Mouse (Mus musculus) neural tube, embryonic 13.5 days (tissue): ENCODE measurements around the gene Cdhr5. TPM values are rescaled to one million over a fixed set of nuclear protein-coding genes. Genes with fewer than 3 reads are reported as not detected.
A peak's percentile ranks its signal among the peaks of the same experiment; 100 is the strongest.

Source experiments
- ATAC-seq: fragments of 200-750 bp; cut with Nextera tagmentation; 2 replicates; pipeline ENCODE4 v1.8.0; 2017; ENCODE audit warnings: low read depth, mild to moderate bottlenecking, moderate TSS enrichment, moderate library complexity
- H3K27ac ChIP-seq: fragments of 300-500 bp; sonication (generic); replicated peaks from 2 replicates; pipeline ENCODE4 v1.5.1; 2015; ENCODE audit warnings: moderate library complexity, mild to moderate bottlenecking, inconsistent platforms
- H3K27me3 ChIP-seq: fragments of 300-500 bp; sonication (generic); 2 replicates; pipeline ENCODE4 v1.6.1; 2015; ENCODE audit warnings: mild to moderate bottlenecking, inconsistent platforms
- H3K36me3 ChIP-seq: fragments of 300-500 bp; sonication (generic); 2 replicates; pipeline ENCODE4 v1.6.1; 2015; ENCODE audit warnings: mild to moderate bottlenecking, inconsistent platforms
- H3K4me1 ChIP-seq: fragments of 300-500 bp; sonication (generic); replicated peaks from 2 replicates; pipeline ENCODE4 v1.6.1; 2015; ENCODE audit warnings: inconsistent platforms
- H3K4me2 ChIP-seq: fragments of 300-500 bp; sonication (generic); 2 replicates; pipeline ENCODE4 v1.6.1; 2015; ENCODE audit warnings: inconsistent platforms, mild to moderate bottlenecking, moderate library complexity
- H3K4me3 ChIP-seq: fragments of 300-500 bp; sonication (generic); 2 replicates; pipeline ENCODE4 v1.5.1; 2015; ENCODE audit warnings: mild to moderate bottlenecking, inconsistent platforms
- H3K9ac ChIP-seq: fragments of 300-500 bp; sonication (generic); 2 replicates; pipeline ENCODE4 v1.6.1; 2015; ENCODE audit warnings: moderate library complexity, mild to moderate bottlenecking, inconsistent platforms
- H3K9me3 ChIP-seq: fragments of 300-500 bp; sonication (generic); 2 replicates; pipeline ENCODE4 v1.6.1; 2016; ENCODE audit warnings: inconsistent platforms
- WGBS: fragments of 180-500 bp; shearing (Covaris S2); methylation state at CpG from one replicate; pipeline ENCODE4 v1.1.7; 2015; 5-methylcytosine and 5-hydroxymethylcytosine counted together
- polyA plus RNA-seq: library from polyadenylated mRNA; unstranded; fragments of >200 nt; fragmentation: Nextera tagmentation; extraction: Ambion mirVana; gene quantifications from 2 replicates; pipeline ENCODE4 v1.2.1, GENCODE M21; 2015

The Cdhr5 gene
- polyA plus RNA-seq, 1 experiment from 2014 or later, result not detected

GRCm38 (mm10) chr7:141294479-141294878 is 17.9 kb upstream of the Cdhr5 start:
- ATAC-seq, result no peak
- H3K4me3 ChIP-seq, result peak overlapping the region; percentile 34
- no peaks in the 10 kb centered on the region for H3K9me3 ChIP-seq
- H3K36me3 ChIP-seq, result peaks cover 30% of the 10 kb centered on the region
- no peak overlapping the region for H3K27ac ChIP-seq
- peak overlapping the region; percentile 60 for H3K9ac ChIP-seq
- H3K4me2 ChIP-seq, result peak overlapping the region; percentile 63
- H3K27me3 ChIP-seq, result peaks cover 71% of the 10 kb centered on the region
- 8% methylated on average over 22 of the region's 22 CpGs for WGBS
- peaks cover 31% of the 10 kb centered on the region for H3K4me1 ChIP-seq

GRCm38 (mm10) chr7:141293852-141294471 is 17.4 kb upstream of the Cdhr5 start:
- peaks cover 31% of the 10 kb centered on the region for H3K4me1 ChIP-seq
- H3K27ac ChIP-seq, result no peak overlapping the region
- H3K9ac ChIP-seq, result peak overlapping the region; percentile 60
- peak overlapping the region; percentile 34 for H3K4me3 ChIP-seq
- H3K9me3 ChIP-seq, result no peaks in the 10 kb centered on the region
- WGBS, result 2% methylated on average over 53 of the region's 53 CpGs
- H3K4me2 ChIP-seq, result peak overlapping the region; percentile 63
- H3K36me3 ChIP-seq, result peaks cover 25% of the 10 kb centered on the region
- no peak for ATAC-seq
- H3K27me3 ChIP-seq, result peaks cover 72% of the 10 kb centered on the region

- peak overlapping the region; percentile 84 for H3K4me2 ChIP-seq
- H3K4me1 ChIP-seq, result peaks cover 31% of the 10 kb centered on the region
- no peak overlapping the region for H3K27ac ChIP-seq
- no peaks in the 10 kb centered on the region for H3K9me3 ChIP-seq
- peak overlapping the region; percentile 71; the same call in 1 of the 2 replicates for H3K9ac ChIP-seq
- peaks cover 72% of the 10 kb centered on the region for H3K27me3 ChIP-seq
- peak; percentile 54 for ATAC-seq
- WGBS, result 30% methylated on average over 15 of the region's 15 CpGs
- peaks cover 15% of the 10 kb centered on the region for H3K36me3 ChIP-seq
- peak overlapping the region; percentile 49 for H3K4me3 ChIP-seq
Observed at GRCm38 (mm10) chr7:141292583-141293388, 16.2 kb upstream of the Cdhr5 start.

- Histone ChIP-seq H3K36me3 (peaks cover 8% of the 10 kb centered on the region), H3K9me3 (no peaks in the 10 kb centered on the region), H3K27me3 (peaks cover 72% of the 10 kb centered on the region), H3K4me2 (peak within 1 kb of the TSS; percentile 84), H3K4me1 (peaks cover 31% of the 10 kb centered on the region), H3K4me3 (peak within 1 kb of the TSS; percentile 49), H3K9ac (peak within 1 kb of the TSS; percentile 71), H3K27ac (no peak within 1 kb of the TSS)
- 2% methylated on average over 46 of the region's 46 CpGs for WGBS
- ATAC-seq, result peak; percentile 70
Observed at GRCm38 (mm10) chr7:141291921-141292582, 15.5 kb upstream of the Cdhr5 start, which contains the start of gene Drd4. Gene Drd4, plus strand, starts transcription at chr7:141292006.

- H3K9ac ChIP-seq, result no peak overlapping the region
- ATAC-seq, result no peak
- 88% methylated on average over 3 of the region's 3 CpGs for WGBS
- H3K4me1 ChIP-seq, result peaks cover 15% of the 10 kb centered on the region
- no peak overlapping the region for H3K27ac ChIP-seq
- H3K36me3 ChIP-seq, result no peaks in the 10 kb centered on the region
- H3K4me3 ChIP-seq, result no peak overlapping the region
- H3K27me3 ChIP-seq, result peaks cover 37% of the 10 kb centered on the region
- no peaks in the 10 kb centered on the region for H3K9me3 ChIP-seq
- no peak overlapping the region for H3K4me2 ChIP-seq
Observed at GRCm38 (mm10) chr7:141288042-141288441, 11.5 kb upstream of the Cdhr5 start.

GRCm38 (mm10) chr7:141282756-141283155 is 6.2 kb upstream of the Cdhr5 start:
- H3K27ac ChIP-seq, result no peak overlapping the region
- WGBS, result 84% methylated on average over 4 of the region's 4 CpGs
- H3K36me3 ChIP-seq, result no peaks in the 10 kb centered on the region
- no peak overlapping the region for H3K4me3 ChIP-seq
- peaks cover 19% of the 10 kb centered on the region for H3K27me3 ChIP-seq
- H3K4me1 ChIP-seq, result peaks cover 11% of the 10 kb centered on the region; the same call in 1 of the 2 replicates
- H3K9ac ChIP-seq, result no peak overlapping the region
- H3K9me3 ChIP-seq, result no peaks in the 10 kb centered on the region
- ATAC-seq, result no peak
- no peak overlapping the region for H3K4me2 ChIP-seq

- Histone ChIP-seq H3K27me3 (peaks cover 23% of the 10 kb centered on the region), H3K9ac (no peak overlapping the region), H3K27ac (no peak overlapping the region), H3K4me3 (no peak overlapping the region), H3K4me2 (no peak overlapping the region), H3K36me3 (no peaks in the 10 kb centered on the region), H3K4me1 (peaks cover 11% of the 10 kb centered on the region; the same call in 1 of the 2 replicates), H3K9me3 (no peaks in the 10 kb centered on the region)
- no peak for ATAC-seq
- 52% methylated on average over 6 of the region's 6 CpGs for WGBS
Observed at GRCm38 (mm10) chr7:141281442-141281841, 4.9 kb upstream of the Cdhr5 start.

GRCm38 (mm10) chr7:141278766-141279590 is 2.4 kb upstream of the Cdhr5 start, which contains the start of gene Sct:
Gene Sct, minus strand, starts transcription at chr7:141279133.
- peaks cover 11% of the 10 kb centered on the region; the same call in 1 of the 2 replicates for H3K4me1 ChIP-seq
- H3K4me2 ChIP-seq, result peak within 1 kb of the TSS; percentile 92
- peaks cover 28% of the 10 kb centered on the region for H3K27me3 ChIP-seq
- WGBS, result 2% methylated on average over 41 of the region's 46 CpGs
- H3K4me3 ChIP-seq, result peak within 1 kb of the TSS; percentile 46
- no peaks in the 10 kb centered on the region for H3K36me3 ChIP-seq
- ATAC-seq, result peak; percentile 79
- no peaks in the 10 kb centered on the region for H3K9me3 ChIP-seq
- H3K9ac ChIP-seq, result peak within 1 kb of the TSS; percentile 65
- no peak within 1 kb of the TSS for H3K27ac ChIP-seq

- Histone ChIP-seq H3K36me3 (no peaks in the 10 kb centered on the region), H3K4me1 (peaks cover 11% of the 10 kb centered on the region; the same call in 1 of the 2 replicates), H3K9ac (peak overlapping the region; percentile 65), H3K27me3 (peaks cover 28% of the 10 kb centered on the region), H3K4me3 (no peak overlapping the region), H3K4me2 (peak overlapping the region; percentile 92; the same call in 1 of the 2 replicates), H3K9me3 (no peaks in the 10 kb centered on the region), H3K27ac (no peak overlapping the region)
- ATAC-seq, result peak; percentile 10; the same call in 1 of the 2 replicates
- 81% methylated on average over 11 of the region's 11 CpGs for WGBS
Observed at GRCm38 (mm10) chr7:141277701-141278678, 1.4 kb upstream of the Cdhr5 start.

GRCm38 (mm10) chr7:141275356-141275755 is 1.2 kb downstream of the Cdhr5 start:
- no peak overlapping the region for H3K9ac ChIP-seq
- ATAC-seq, result no peak
- WGBS, result 85% methylated on average over 9 of the region's 9 CpGs
- H3K36me3 ChIP-seq, result no peaks in the 10 kb centered on the region
- H3K27me3 ChIP-seq, result peaks cover 28% of the 10 kb centered on the region
- H3K9me3 ChIP-seq, result no peaks in the 10 kb centered on the region
- peaks cover 11% of the 10 kb centered on the region; the same call in 1 of the 2 replicates for H3K4me1 ChIP-seq
- H3K27ac ChIP-seq, result no peak overlapping the region
- H3K4me3 ChIP-seq, result no peak overlapping the region
- H3K4me2 ChIP-seq, result no peak overlapping the region
